Mouse (Mus musculus) lung, postnatal 36 days (tissue): ENCODE measurements around the gene 4930519P11Rik.

Experiments
- DNase-seq: peaks from one replicate; pipeline ENCODE4 v3.0.0; 2022; ENCODE audit warnings: mixed read lengths

Gene 4930519P11Rik

GRCm38 (mm10) chr2:154630531-154630930 lies 17.3 kb upstream of the 4930519P11Rik start:
- no peak for DNase-seq

GRCm38 (mm10) chr2:154624137-154624536 lies 10.9 kb upstream of the 4930519P11Rik start:
- DNase-seq: no peak

GRCm38 (mm10) chr2:154621684-154622083 lies 8.4 kb upstream of the 4930519P11Rik start:
- DNase-seq: no peak

- DNase-seq: no peak
Measured at GRCm38 (mm10) chr2:154617061-154617460, 3.8 kb upstream of the 4930519P11Rik start.

GRCm38 (mm10) chr2:154615674-154616073 lies 2.4 kb upstream of the 4930519P11Rik start:
- DNase-seq: no peak

GRCm38 (mm10) chr2:154614841-154615576 lies 1.8 kb upstream of the 4930519P11Rik start:
- no peak for DNase-seq

GRCm38 (mm10) chr2:154609050-154609767 lies 4.0 kb downstream of the 4930519P11Rik start:
- no peak for DNase-seq

GRCm38 (mm10) chr2:154606965-154607364 lies 6.3 kb downstream of the 4930519P11Rik start:
- DNase-seq: no peak

- DNase-seq: no peak
Measured at GRCm38 (mm10) chr2:154604156-154604555, 9.1 kb downstream of the 4930519P11Rik start.

GRCm38 (mm10) chr2:154603638-154604153 lies 9.5 kb downstream of the 4930519P11Rik start, which contains the start of gene Pxmp4:
Pxmp4 (minus strand) TSS chr2:154603708.
- DNase-seq: peak; percentile 100

GRCm38 (mm10) chr2:154603007-154603637 lies 10.1 kb downstream of the 4930519P11Rik start:
- DNase-seq: no peak

- DNase-seq: no peak
Measured at GRCm38 (mm10) chr2:154601324-154601723, 11.9 kb downstream of the 4930519P11Rik start.

- DNase-seq: no peak
Measured at GRCm38 (mm10) chr2:154600586-154600985, 12.7 kb downstream of the 4930519P11Rik start.

- DNase-seq: no peak
Measured at GRCm38 (mm10) chr2:154597399-154597798, 15.8 kb downstream of the 4930519P11Rik start.

- no peak for DNase-seq
Measured at GRCm38 (mm10) chr2:154595775-154596174, 17.5 kb downstream of the 4930519P11Rik start.

- peak; percentile 81 for DNase-seq
Measured at GRCm38 (mm10) chr2:154593025-154593424, 20.2 kb downstream of the 4930519P11Rik start.

GRCm38 (mm10) chr2:154591239-154591638 lies 22.0 kb downstream of the 4930519P11Rik start:
- DNase-seq: no peak

- no peak for DNase-seq
Measured at GRCm38 (mm10) chr2:154589051-154589450, 24.2 kb downstream of the 4930519P11Rik start.

GRCm38 (mm10) chr2:154586405-154586804 lies 26.8 kb downstream of the 4930519P11Rik start:
- DNase-seq: peak; percentile 33

- DNase-seq: no peak
Measured at GRCm38 (mm10) chr2:154584931-154585601, 28.2 kb downstream of the 4930519P11Rik start.

- no peak for DNase-seq
Measured at GRCm38 (mm10) chr2:154583906-154584872, 29.0 kb downstream of the 4930519P11Rik start.
